Mouse (Mus musculus): ENCODE measurements around the gene Gtse1. TPM values are rescaled to one million over a fixed set of nuclear protein-coding genes. Genes with fewer than 3 reads are reported as not detected.

Gene Gtse1
- polyA plus RNA-seq, 1 experiment from 2014 or later, result 27.4 TPM

DNA sequence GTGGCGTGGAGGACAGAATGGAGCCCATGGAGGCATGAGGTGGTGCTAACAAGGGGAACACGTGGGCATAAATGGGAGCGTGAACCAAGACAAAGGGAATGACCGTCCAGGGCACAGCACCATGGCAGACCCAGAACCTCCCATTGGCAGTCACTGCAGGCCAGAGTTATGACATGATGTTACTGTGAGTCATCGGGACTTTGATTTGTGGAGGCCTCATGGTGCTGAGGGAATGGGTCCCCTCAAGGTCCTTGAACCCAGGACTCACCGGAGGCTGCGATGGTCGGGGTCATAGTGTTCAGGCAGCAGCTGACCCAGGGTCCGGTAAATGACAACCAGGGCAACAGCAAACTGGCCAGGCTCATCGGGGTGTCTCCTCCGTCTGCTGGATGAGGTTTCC lies 62.3 kb downstream of the Gtse1 start:
- DNase-seq (ENCODE audit: low spot score), result no peak

Other genes starting within 250 kb of the Gtse1 start
- 0.48 and 0.72 TPM in 2 replicates for gene Ppara, start 124.8 kb upstream of the Gtse1 start, polyA plus RNA-seq (2015; fragmentation: Nextera tagmentation; extraction: Ambion mirVana)
- gene Cdpf1, start 48.0 kb upstream of the Gtse1 start, polyA plus RNA-seq (2015; fragmentation: Nextera tagmentation; extraction: Ambion mirVana), result 62.3 and 62.9 TPM in 2 replicates
- gene Pkdrej, start 38.0 kb upstream of the Gtse1 start, polyA plus RNA-seq (2015; fragmentation: Nextera tagmentation; extraction: Ambion mirVana), result 0.01 and 0.03 TPM in 2 replicates
- gene Ttc38, start 27.4 kb upstream of the Gtse1 start, polyA plus RNA-seq (2015; fragmentation: Nextera tagmentation; extraction: Ambion mirVana), result 8.1 and 10.1 TPM in 2 replicates
- 33.9 and 34.3 TPM in 2 replicates for gene Trmu, start 19.6 kb downstream of the Gtse1 start, polyA plus RNA-seq (2015; fragmentation: Nextera tagmentation; extraction: Ambion mirVana)
- 2.9 and 3.6 TPM in 2 replicates for gene Celsr1, start 174.0 kb downstream of the Gtse1 start, polyA plus RNA-seq (2015; fragmentation: Nextera tagmentation; extraction: Ambion mirVana)
- 14.8 TPM in 2 replicates for gene Gramd4, start 197.9 kb downstream of the Gtse1 start, polyA plus RNA-seq (2015; fragmentation: Nextera tagmentation; extraction: Ambion mirVana)

Measured in thymus, postnatal 0 days (tissue).